Mouse (Mus musculus): ENCODE results near the gene Gdf9.
A peak's percentile ranks its signal among the peaks of the same experiment; 100 is the strongest.

The Gdf9 gene

DNA sequence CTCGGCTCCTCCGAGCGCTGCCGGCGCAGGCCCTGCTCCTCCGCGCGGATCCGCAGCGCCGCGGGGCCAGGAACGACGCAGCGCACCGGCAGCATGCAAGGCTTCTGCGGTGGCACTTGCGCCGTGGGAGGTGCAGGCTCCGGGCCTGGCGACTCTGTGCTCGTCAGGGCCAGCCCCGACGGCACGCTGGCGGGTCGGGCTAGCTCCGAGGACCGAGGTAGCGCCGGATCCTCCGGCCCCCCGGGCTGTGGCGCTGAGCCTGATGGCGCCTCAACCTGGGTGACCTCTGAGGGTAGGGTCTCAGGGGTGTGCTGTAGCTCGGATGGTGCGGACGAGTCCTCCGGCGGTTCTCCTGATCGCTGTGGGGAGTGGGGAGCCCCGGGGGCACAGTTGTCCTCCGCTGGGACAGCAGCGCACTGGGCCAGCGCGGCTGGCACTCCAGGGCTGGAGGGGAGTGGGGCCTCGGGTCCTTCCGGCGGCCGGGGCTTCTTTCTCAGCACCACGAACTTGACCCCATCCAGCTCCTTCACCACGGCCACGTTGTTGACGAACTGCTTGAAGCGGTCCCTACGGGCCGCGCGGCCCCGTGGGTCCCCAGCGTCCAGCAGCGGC is 48.5 kb downstream of the Gdf9 start:
- no peak for DNase-seq

DNA sequence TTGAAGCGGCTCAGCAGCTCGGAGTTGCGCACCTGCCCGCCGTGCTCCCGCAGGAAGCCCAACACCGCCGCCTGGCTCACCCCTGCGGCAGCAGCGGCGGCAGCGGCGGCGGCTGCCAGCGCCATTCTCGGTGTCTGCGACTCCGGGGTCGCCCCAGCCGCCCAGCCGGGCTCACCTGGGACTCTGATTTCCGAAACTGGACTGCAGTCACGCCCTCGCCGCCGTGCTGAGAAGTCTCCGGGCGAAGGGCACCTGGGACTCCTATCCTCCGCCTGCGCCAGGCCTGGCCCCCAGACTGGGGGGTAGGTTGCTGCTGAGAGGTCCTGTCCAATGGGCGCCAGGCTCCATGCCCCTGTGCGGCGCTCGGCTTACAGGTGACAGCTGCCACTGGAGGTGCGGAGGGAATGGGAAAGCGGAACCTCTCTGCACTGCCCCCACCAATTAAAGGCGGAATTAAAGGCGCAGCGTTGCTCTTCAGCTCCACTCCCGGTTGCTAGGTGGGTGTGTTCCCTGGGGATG is 49.0 kb downstream of the Gdf9 start, which contains the start of the genes Gm9945 and Sowaha:
Gene Gm9945 (plus strand): TSS at position 384 of the 519 bp plus-strand sequence.
Gene Sowaha (minus strand): TSS at position 492 of the 519 bp plus-strand sequence.
- no peak for DNase-seq

DNA sequence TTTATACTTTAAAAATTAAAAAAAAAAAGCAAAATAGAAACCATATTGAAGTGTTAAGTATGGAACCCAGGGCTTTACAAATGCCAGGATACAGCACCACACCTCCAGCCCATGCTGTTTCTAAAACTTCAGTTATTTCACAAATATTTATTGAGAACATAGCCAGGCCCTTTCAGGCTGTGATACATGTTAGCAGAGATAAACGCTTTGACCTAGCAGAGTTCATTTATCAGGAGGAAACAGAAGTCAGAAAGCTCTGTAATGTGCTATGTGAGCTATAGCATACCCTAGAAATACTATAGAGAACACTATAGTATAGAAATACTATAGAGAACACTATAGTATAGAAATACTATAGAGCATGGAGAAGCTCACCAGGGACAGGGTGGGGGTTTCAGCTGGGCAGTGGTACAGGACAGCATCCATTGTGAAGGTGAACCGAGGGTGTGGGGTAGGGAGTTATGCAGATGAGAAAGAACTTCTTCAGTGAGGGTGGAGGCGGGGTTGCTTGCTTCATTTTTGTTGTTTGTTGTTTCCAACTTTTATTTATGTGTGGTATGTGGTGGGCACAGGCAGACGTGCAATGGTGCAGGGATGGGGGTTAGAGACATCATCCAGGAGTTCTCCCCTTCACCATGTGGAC is 50.4 kb downstream of the Gdf9 start:
- no peak for DNase-seq

DNA sequence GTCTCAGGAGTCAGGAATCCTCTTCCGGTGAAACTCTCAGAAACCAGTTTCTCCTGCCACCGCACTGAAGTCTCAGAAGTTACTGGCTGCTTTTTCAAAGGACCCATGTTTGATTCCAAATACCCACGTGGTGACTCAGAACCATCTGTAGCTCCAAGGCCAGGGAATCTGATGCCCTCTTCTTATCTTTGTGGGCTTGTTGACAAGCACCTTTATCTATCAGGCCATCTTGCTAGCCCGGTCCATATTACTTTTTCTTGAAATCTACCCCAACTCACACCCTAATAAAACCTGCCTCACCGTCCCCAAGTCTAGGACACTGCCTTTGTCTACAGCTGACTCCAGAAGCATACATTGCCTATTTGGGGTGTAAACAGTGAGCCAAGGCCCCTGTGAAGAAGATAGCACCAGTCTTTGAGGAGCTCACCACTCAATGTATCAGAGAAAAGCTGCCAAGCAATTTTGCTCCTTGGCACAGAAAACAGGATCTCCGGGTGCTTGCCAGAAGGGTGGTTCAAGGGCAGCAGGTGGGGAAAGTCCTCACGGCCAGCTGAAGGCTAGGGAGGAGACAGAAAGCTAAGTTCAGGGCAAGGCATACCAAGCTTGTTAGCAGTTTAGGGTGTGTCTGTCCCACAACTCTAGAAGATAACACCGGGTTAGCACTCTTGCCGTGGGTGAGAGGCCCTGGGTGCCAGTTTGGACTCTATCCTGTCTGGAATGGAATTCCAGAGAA is 52.5 kb downstream of the Gdf9 start:
- DNase-seq, result no peak

DNA sequence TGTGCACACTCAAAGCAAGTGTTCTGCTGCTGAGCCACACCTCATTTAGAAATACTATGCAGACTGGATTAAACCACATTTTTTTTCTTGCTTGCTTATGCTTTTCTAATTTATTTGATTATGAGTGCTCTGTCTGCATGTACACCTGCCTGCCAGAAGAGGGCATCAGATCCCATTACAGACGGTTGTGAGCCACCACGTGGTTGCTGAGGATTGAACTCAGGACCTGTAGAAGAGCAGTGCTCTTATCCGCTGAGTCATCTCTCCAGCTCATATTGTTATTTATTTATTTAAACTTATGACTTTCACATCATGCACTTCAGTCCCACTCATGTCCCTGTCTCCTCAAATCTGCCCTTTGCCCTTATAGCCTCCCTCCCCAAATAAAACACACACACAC is 54.9 kb downstream of the Gdf9 start:
- DNase-seq, result peak in 1 of 2 experiments; percentile 15

- no peak for DNase-seq
These were observed 55.5 kb downstream of the Gdf9 start for GRCm38 (mm10) chr11:53486351-53486750.

GRCm38 (mm10) chr11:53486822-53487594 is 56.2 kb downstream of the Gdf9 start:
- peak in 1 of 2 experiments; percentile 11 for DNase-seq
